Mouse (Mus musculus) kidney, adult 2 months (tissue): ENCODE results near the gene Rhbdf2.

Source experiments
- CTCF ChIP-seq: fragments of 200-500 bp; conservative IDR thresholded peaks from 2 replicates; pipeline ENCODE4 v1.5.1; 2011; ENCODE audit warnings: low read depth, mild to moderate bottlenecking, control low read depth, low read length, moderate library complexity, mixed read lengths; ENCODE audit not compliant: insufficient read depth, insufficient read length
- POLR2A ChIP-seq: fragments of 200-500 bp; IDR thresholded peaks from one replicate; pipeline ENCODE4 v1.6.1; 2011; ENCODE audit warnings: low read depth, low read length, control low read depth

GRCm38 (mm10) chr11:116579280-116579679, 47.5 kb downstream of the Rhbdf2 start:
- TF ChIP-seq CTCF (no peak), POLR2A (no peak)
